Mouse (Mus musculus): ENCODE measurements around the gene Ifi202b. TPM values are rescaled to one million over a fixed set of nuclear protein-coding genes. Genes with fewer than 3 reads are reported as not detected.
"Not testable (repeated sequence)": the region's sequence is repeated elsewhere in the genome, so short reads cannot be mapped to it uniquely, and the experiment has no call there.

Gene Ifi202b
- polyA plus RNA-seq, 1 experiment from 2014 or later, result not detected

DNA sequence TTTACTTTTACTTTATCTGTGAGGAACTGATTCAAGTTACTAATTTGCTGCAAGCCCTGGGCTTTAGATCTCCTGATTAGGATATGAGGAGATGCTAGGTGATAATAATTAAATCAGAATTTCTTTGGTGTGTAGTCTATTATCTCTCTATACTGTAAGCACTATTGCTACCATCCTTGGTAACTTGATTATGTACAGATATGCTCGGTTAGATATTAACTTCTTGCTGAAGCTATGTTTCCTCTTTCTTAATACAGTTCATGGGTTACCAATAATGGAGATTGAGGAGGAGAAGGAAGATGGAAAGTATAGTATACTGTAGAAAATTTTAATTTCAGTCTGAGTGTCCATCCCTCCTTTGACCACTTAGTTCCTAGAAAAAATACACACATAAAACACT, 29.0 kb downstream of the Ifi202b start:
- Histone ChIP-seq H3K9ac (no peak overlapping the region), H3K27ac (no peak overlapping the region), H3K27me3 (replicated peaks) (no peaks in the 10 kb centered on the region), H3K36me3 (no peaks in the 10 kb centered on the region), H3K4me2 (no peak overlapping the region), H3K4me1 (no peaks in the 10 kb centered on the region), H3K4me3 (no peak overlapping the region), H3K9me3 (replicated peaks) (no peaks in the 10 kb centered on the region)
- no peak for ATAC-seq
- WGBS (ENCODE audit: insufficient replicate concordance), result 66% methylated on average over 1 of the region's 1 CpGs

DNA sequence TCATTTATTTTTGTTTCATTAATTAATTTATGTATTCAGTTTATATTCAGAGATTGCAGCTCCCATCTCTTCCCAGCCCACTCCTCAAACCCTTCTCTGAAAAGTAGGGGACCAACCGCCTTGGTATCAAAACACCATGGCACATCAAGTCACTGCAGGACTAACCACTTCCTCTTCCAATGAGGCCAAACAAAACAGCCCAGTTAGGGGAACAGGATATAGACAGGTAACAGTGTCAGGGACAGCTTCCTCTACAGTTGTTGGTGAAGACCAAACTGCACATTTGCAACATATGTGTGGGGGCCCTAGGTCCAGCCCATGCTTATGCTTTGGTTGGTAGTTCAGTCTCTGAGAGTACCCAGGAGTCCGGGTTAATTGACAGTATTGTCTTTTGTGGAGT, 33.5 kb downstream of the Ifi202b start:
- not testable (repeated sequence) for H3K9me3 ChIP-seq (replicated peaks); H3K27me3 ChIP-seq (replicated peaks); ATAC-seq; H3K4me3 ChIP-seq; H3K4me2 ChIP-seq; H3K36me3 ChIP-seq; H3K27ac ChIP-seq; H3K9ac ChIP-seq; H3K4me1 ChIP-seq
- 18% methylated on average over 2 of the region's 2 CpGs for WGBS (ENCODE audit: insufficient replicate concordance)

DNA sequence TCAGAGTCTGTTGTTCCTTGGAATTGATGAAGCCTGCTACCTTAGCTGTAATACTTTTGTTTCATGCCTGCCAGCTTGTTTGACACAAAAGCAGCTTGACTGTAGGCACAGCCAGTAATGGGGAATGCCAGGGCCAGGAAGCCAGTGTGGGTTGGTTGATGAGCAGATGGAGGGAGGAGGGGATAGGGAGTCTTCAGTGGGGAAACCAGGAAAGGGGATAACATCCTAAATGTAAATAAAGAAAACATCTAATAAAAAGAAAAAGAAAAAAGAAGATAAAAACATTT, 39.8 kb downstream of the Ifi202b start:
- H3K4me1 ChIP-seq; H3K9ac ChIP-seq; H3K27me3 ChIP-seq (replicated peaks); ATAC-seq; H3K36me3 ChIP-seq; H3K9me3 ChIP-seq (replicated peaks); H3K4me3 ChIP-seq; H3K27ac ChIP-seq; H3K4me2 ChIP-seq: not testable (repeated sequence)

DNA sequence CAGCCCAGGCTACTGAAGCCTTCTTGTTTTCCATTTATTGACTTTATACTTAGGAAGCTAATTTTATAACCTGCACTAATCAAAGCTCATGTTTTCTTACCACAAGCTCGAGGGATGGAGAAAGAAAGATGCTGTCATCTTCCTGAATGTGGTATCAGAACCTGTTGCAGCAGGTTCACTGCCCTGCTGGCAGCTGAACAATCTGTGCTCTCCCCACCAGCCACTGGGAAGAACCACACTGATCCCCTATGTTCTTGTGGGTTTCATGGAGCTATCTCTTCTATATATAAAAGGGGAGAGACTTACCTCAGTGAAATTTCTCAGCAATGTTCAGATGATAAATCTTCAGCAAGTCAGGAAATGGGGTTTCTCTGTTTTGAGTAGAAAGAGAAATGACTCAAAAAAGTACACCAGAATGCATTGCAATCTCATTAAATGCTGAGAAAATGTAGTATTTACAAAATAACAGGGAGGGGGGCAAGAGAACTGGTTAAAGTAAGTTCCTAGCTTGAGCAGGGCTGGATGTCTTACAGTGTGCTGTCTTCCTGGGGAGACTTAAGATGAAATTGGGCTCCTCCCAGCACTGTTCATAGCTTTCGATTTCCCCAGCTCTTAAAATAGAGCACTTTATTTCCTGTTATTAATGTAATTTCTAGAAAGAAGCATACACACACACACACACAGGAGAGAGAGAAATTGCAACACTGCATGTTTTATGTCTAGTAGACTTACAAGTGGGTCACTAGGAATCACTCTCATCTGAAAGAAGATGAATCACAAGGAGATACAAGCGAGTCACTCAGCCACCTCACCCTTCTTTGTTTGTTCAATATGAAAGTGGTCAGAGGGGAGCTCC, 40.4 kb downstream of the Ifi202b start, which contains the start of the genes Mndal and Ifi203:
Gene Mndal (minus strand): TSS at position 568 of the 856 bp plus-strand sequence.
Gene Ifi203 (minus strand): TSS at position 749 of the 856 bp plus-strand sequence.
- H3K9me3 ChIP-seq (replicated peaks); H3K4me3 ChIP-seq; H3K27me3 ChIP-seq (replicated peaks); H3K36me3 ChIP-seq; H3K4me2 ChIP-seq; H3K4me1 ChIP-seq; H3K9ac ChIP-seq; ATAC-seq; H3K27ac ChIP-seq: not testable (repeated sequence)
- WGBS (ENCODE audit: insufficient replicate concordance), result 41% methylated on average over 3 of the region's 3 CpGs

DNA sequence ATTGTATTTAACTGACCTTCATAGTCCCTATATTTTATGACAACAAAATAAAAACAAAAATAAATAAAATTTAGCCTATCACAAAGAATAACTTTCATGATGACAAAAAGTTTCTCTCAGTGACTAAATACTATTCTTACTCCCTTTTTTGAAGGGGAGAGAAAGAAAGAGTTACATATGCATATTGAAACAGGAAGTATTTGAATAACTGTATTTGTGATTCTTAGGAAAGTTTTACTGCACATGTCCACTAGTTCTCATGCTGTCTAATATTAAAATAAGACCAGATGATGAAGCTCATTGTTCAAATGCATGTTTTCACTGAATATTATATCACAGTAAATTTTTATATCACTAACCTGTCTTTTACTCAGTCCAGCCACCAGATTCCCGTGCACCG, 41.0 kb downstream of the Ifi202b start:
- not testable (repeated sequence) for H3K4me1 ChIP-seq; ATAC-seq; H3K4me3 ChIP-seq; H3K36me3 ChIP-seq; H3K9me3 ChIP-seq (replicated peaks); H3K27me3 ChIP-seq (replicated peaks); H3K27ac ChIP-seq; H3K9ac ChIP-seq; H3K4me2 ChIP-seq
- 74% methylated on average over 2 of the region's 2 CpGs for WGBS (ENCODE audit: insufficient replicate concordance)

DNA sequence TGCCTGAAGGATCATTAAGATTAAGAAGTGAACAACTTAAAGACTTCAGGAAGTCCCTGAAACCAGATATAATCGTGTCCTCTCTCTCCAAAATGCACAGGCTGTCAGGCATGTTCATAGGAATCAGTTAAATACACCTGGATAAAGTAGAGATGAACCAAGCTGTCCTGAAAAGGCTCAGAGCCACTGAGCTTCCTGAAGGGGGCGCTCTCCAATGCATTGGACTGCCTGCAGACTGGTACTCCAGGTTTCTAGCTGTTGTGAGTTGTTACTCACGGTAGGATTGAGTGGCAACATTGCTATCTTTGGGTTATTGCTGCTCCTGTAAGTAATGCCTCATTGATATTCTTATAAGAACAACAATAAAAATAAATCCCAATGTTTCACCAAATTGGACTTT, 63.3 kb downstream of the Ifi202b start:
- H3K4me3 ChIP-seq; H3K4me2 ChIP-seq; H3K27ac ChIP-seq; H3K36me3 ChIP-seq; H3K27me3 ChIP-seq (replicated peaks); H3K9ac ChIP-seq; ATAC-seq; H3K9me3 ChIP-seq (replicated peaks); H3K4me1 ChIP-seq: not testable (repeated sequence)
- 41% methylated on average over 3 of the region's 3 CpGs for WGBS (ENCODE audit: insufficient replicate concordance)

DNA sequence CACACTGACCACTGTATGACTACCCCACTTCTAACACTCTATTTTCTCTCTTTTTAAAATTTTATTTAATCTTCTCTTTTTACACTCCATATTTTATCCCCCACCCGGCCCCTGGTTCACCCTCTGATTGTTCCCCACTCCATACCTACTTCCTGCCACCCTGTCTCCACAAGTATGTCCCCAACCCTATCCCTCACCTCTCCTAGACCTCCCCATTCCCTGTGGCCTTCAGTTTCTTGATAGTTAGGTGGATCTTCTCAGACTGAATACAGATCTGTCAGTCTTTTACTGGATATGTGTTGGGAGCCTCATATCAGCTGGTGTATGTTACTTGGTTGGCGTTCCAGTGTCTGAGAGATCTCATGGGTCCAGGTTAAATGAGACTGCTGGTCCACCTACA, 68.0 kb downstream of the Ifi202b start:
- H3K4me2 ChIP-seq, result no peak overlapping the region
- no peaks in the 10 kb centered on the region for H3K4me1 ChIP-seq
- H3K9me3 ChIP-seq (replicated peaks), result no peaks in the 10 kb centered on the region
- H3K27me3 ChIP-seq (replicated peaks), result no peaks in the 10 kb centered on the region
- no peak overlapping the region for H3K27ac ChIP-seq
- H3K4me3 ChIP-seq, result no peak overlapping the region
- 61% methylated on average over 2 of the region's 2 CpGs for WGBS (ENCODE audit: insufficient replicate concordance)
- no peak overlapping the region for H3K9ac ChIP-seq
- ATAC-seq, result no peak
- H3K36me3 ChIP-seq, result no peaks in the 10 kb centered on the region

DNA sequence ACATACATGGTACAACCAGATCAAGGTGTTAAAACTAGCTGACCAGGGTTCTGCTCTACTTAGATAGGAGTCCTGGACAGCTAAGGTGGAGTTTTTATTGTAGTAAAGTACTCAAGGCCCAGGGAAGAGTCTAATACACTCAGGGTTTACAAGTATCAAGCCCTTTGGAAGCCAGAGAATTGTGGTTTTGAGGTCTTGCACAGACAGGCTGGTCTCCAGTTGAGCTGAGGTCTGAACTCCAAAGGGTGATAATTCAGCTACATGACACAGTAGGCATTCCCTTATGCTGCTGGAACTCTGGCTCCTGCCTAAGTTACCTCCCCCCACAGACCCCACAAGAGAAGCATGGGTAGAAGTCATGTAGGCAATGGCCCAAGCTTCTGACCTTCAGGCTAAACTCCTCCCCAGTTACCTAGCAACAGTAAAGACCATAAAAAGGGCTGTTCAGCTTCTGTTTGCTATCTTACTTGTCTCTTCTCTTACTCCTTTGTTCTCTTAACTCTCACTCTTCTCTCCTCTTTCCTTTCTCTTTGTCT, 69.2 kb downstream of the Ifi202b start:
- not testable (repeated sequence) for H3K27ac ChIP-seq; H3K4me1 ChIP-seq; H3K9ac ChIP-seq; H3K4me2 ChIP-seq; H3K4me3 ChIP-seq; H3K27me3 ChIP-seq (replicated peaks); H3K36me3 ChIP-seq; H3K9me3 ChIP-seq (replicated peaks); ATAC-seq

Other genes starting within 250 kb of the Ifi202b start
- 0.60 and 0.68 TPM in 2 replicates for gene Ifi207, start 241.0 kb downstream of the Ifi202b start, polyA plus RNA-seq (2016; fragmentation: Nextera tagmentation; extraction: Ambion mirVana)
- 2.0 and 2.4 TPM in 2 replicates for gene Ifi204, start 215.8 kb downstream of the Ifi202b start, polyA plus RNA-seq (2016; fragmentation: Nextera tagmentation; extraction: Ambion mirVana)
- gene Ifi211, start 69.7 kb downstream of the Ifi202b start, polyA plus RNA-seq (2016; fragmentation: Nextera tagmentation; extraction: Ambion mirVana), result 0.90 and 0.98 TPM in 2 replicates
- gene Mndal, start 40.3 kb downstream of the Ifi202b start, polyA plus RNA-seq (2016; fragmentation: Nextera tagmentation; extraction: Ambion mirVana), result 2.4 and 3.2 TPM in 2 replicates
- gene Ifi203, start 40.1 kb downstream of the Ifi202b start, polyA plus RNA-seq (2016; fragmentation: Nextera tagmentation; extraction: Ambion mirVana), result 1.4 and 2.7 TPM in 2 replicates
- 0.17 and 0.32 TPM in 2 replicates for gene Ifi205, start 49.1 kb upstream of the Ifi202b start, polyA plus RNA-seq (2016; fragmentation: Nextera tagmentation; extraction: Ambion mirVana)
- 0.05 and 0.10 TPM in 2 replicates for gene Olfr433, start 58.0 kb upstream of the Ifi202b start, polyA plus RNA-seq (2016; fragmentation: Nextera tagmentation; extraction: Ambion mirVana)
- gene Olfr432, start 66.5 kb upstream of the Ifi202b start, polyA plus RNA-seq (2016; fragmentation: Nextera tagmentation; extraction: Ambion mirVana), result not detected in 2 replicates
- gene Olfr430, start 83.9 kb upstream of the Ifi202b start, polyA plus RNA-seq (2016; fragmentation: Nextera tagmentation; extraction: Ambion mirVana), result not detected in 2 replicates
- gene Olfr429, start 101.6 kb upstream of the Ifi202b start, polyA plus RNA-seq (2016; fragmentation: Nextera tagmentation; extraction: Ambion mirVana), result not detected in 2 replicates
- gene Olfr427, start 114.1 kb upstream of the Ifi202b start, polyA plus RNA-seq (2016; fragmentation: Nextera tagmentation; extraction: Ambion mirVana), result not detected in 2 replicates
- gene Olfr231, start 138.4 kb upstream of the Ifi202b start, polyA plus RNA-seq (2016; fragmentation: Nextera tagmentation; extraction: Ambion mirVana), result not detected in 2 replicates
- not detected in 2 replicates for gene Olfr424, start 148.8 kb upstream of the Ifi202b start, polyA plus RNA-seq (2016; fragmentation: Nextera tagmentation; extraction: Ambion mirVana)
- gene Olfr420, start 172.9 kb upstream of the Ifi202b start, polyA plus RNA-seq (2016; fragmentation: Nextera tagmentation; extraction: Ambion mirVana), result 0.61 and 0.62 TPM in 2 replicates
- gene Spta1, start 190.0 kb upstream of the Ifi202b start, polyA plus RNA-seq (2016; fragmentation: Nextera tagmentation; extraction: Ambion mirVana), result 46.8 and 50.0 TPM in 2 replicates